Mouse (Mus musculus) c-Kit-negative CD71-positive TER-119-positive erythroid progenitor cells, embryonic 14.5 days (primary cell): ENCODE data around the gene Gmcl1.

Experiments used
- DNase-seq: peaks from one replicate; pipeline ENCODE4 v3.0.0-alpha.2; 2013; ENCODE audit warnings: low read depth, low spot score

Gene Gmcl1

GRCm38 (mm10) chr6:86665076-86665475 lies 68.1 kb downstream of the Gmcl1 start:
- no peak for DNase-seq

GRCm38 (mm10) chr6:86660161-86660877 lies 72.9 kb downstream of the Gmcl1 start:
- peak; percentile 83 for DNase-seq

- no peak for DNase-seq
Measured at GRCm38 (mm10) chr6:86658501-86658900, 74.7 kb downstream of the Gmcl1 start.

GRCm38 (mm10) chr6:86654270-86654916 lies 78.8 kb downstream of the Gmcl1 start:
- DNase-seq, result no peak

- DNase-seq, result no peak
Measured at GRCm38 (mm10) chr6:86653026-86653425, 80.2 kb downstream of the Gmcl1 start.

GRCm38 (mm10) chr6:86646143-86646542 lies 87.0 kb downstream of the Gmcl1 start:
- DNase-seq, result no peak

GRCm38 (mm10) chr6:86645551-86645950 lies 87.6 kb downstream of the Gmcl1 start:
- DNase-seq, result no peak

GRCm38 (mm10) chr6:86644775-86645400 lies 88.3 kb downstream of the Gmcl1 start:
- no peak for DNase-seq
